Mouse (Mus musculus) forebrain, embryonic 13.5 days (tissue): ENCODE measurements around the gene Nacc2. TPM values are rescaled to one million over a fixed set of nuclear protein-coding genes. Genes with fewer than 3 reads are reported as not detected.

Experiments used
- ATAC-seq: fragments of 200-750 bp; cut with Nextera tagmentation; 2 replicates; pipeline ENCODE4 v1.8.0; 2017
- H3K27ac ChIP-seq: fragments of 300-500 bp; sonication (generic); 2 replicates; pipeline ENCODE4 v1.5.1; 2015; ENCODE audit warnings: inconsistent platforms, mild to moderate bottlenecking, moderate library complexity
- H3K27me3 ChIP-seq: fragments of 300-500 bp; sonication (generic); 2 replicates; pipeline ENCODE4 v1.6.1; 2015; ENCODE audit warnings: mild to moderate bottlenecking, inconsistent platforms
- H3K36me3 ChIP-seq: fragments of 300-500 bp; sonication (generic); 2 replicates; pipeline ENCODE4 v1.6.1; 2015; ENCODE audit warnings: mild to moderate bottlenecking, inconsistent platforms; ENCODE audit not compliant: poor library complexity, severe bottlenecking
- H3K4me1 ChIP-seq: fragments of 300-500 bp; sonication (generic); 2 replicates; pipeline ENCODE4 v1.6.1; 2015; ENCODE audit warnings: inconsistent platforms
- H3K4me2 ChIP-seq: fragments of 300-500 bp; sonication (generic); 2 replicates; pipeline ENCODE4 v1.6.1; 2015; ENCODE audit warnings: inconsistent platforms, mild to moderate bottlenecking, moderate library complexity
- H3K4me3 ChIP-seq: fragments of 300-500 bp; sonication (generic); 2 replicates; pipeline ENCODE4 v1.5.1; 2015; ENCODE audit warnings: mild to moderate bottlenecking, inconsistent platforms
- H3K9ac ChIP-seq: fragments of 300-500 bp; sonication (generic); 2 replicates; pipeline ENCODE4 v1.6.1; 2015; ENCODE audit warnings: mild to moderate bottlenecking, inconsistent platforms
- H3K9me3 ChIP-seq: fragments of 300-500 bp; sonication (generic); replicated peaks from 2 replicates; pipeline ENCODE4 v1.6.1; 2016; ENCODE audit warnings: inconsistent platforms
- WGBS: fragments of 180-500 bp; shearing (Covaris S2); methylation state at CpG from one replicate; pipeline ENCODE4 v1.1.7; 2015; 5-methylcytosine and 5-hydroxymethylcytosine counted together
- polyA plus RNA-seq: library from polyadenylated mRNA; unstranded; fragments of >200 nt; fragmentation: Nextera tagmentation; extraction: Ambion mirVana; gene quantifications from 2 replicates; pipeline ENCODE4 v1.2.1, GENCODE M21; 2015

Gene Nacc2
- polyA plus RNA-seq, 1 experiment from 2014 or later = 9.4 TPM

DNA sequence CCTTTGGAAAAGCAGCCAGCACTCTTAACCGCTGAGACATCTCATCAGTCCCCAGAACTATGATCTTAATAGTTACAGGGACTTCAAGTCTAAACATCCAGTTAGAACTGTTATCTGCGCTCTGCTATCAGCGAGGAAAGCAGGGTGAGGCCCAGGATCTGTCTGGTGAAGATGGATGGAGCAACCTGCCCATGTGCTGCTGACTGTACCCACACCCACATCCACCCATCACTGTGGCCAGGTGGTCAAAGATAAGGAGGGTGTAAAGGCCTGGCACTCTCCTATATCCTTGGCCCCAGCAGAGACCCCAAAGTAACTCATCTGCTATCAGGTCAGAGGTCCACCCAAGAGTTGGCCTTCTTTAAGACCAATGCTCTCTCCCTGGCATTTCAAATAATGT is 109.3 kb downstream of the Nacc2 start:
- WGBS = 96% methylated on average over 3 of the region's 3 CpGs
- no peak overlapping the region for H3K9ac ChIP-seq
- H3K36me3 ChIP-seq = peaks cover 73% of the 10 kb centered on the region
- H3K4me1 ChIP-seq = no peaks in the 10 kb centered on the region; the same call in 1 of the 2 replicates
- no peak overlapping the region for H3K4me2 ChIP-seq
- H3K4me3 ChIP-seq = no peak overlapping the region
- no peak overlapping the region for H3K27ac ChIP-seq
- H3K27me3 ChIP-seq = no peaks in the 10 kb centered on the region
- H3K9me3 ChIP-seq = no peaks in the 10 kb centered on the region
- ATAC-seq = no peak

- Histone ChIP-seq H3K4me1 (no peaks in the 10 kb centered on the region), H3K36me3 (peaks cover 93% of the 10 kb centered on the region), H3K4me3 (no peak overlapping the region), H3K9me3 (no peaks in the 10 kb centered on the region), H3K4me2 (no peak overlapping the region), H3K9ac (no peak overlapping the region), H3K27ac (no peak overlapping the region), H3K27me3 (no peaks in the 10 kb centered on the region)
- ATAC-seq = no peak
- 64% methylated on average over 1 of the region's 1 CpGs for WGBS
Observed at GRCm38 (mm10) chr2:26011420-26011819, 111.6 kb downstream of the Nacc2 start.

Other genes with a start within 250 kb of the Nacc2 start
- 30.7 and 35.1 TPM in 2 replicates for gene Camsap1, start 139.9 kb downstream of the Nacc2 start, polyA plus RNA-seq
- gene Ubac1, start 101.5 kb downstream of the Nacc2 start, polyA plus RNA-seq = 83.8 and 89.3 TPM in 2 replicates
- 0.09 and 0.21 TPM in 2 replicates for gene Lhx3, start 85.1 kb upstream of the Nacc2 start, polyA plus RNA-seq
- 13.5 and 15.7 TPM in 2 replicates for gene Qsox2, start 114.3 kb upstream of the Nacc2 start, polyA plus RNA-seq
- gene Ccdc187, start 171.3 kb upstream of the Nacc2 start, polyA plus RNA-seq = 0.18 and 0.35 TPM in 2 replicates
- 97.7 and 120 TPM in 2 replicates for gene Gpsm1, start 192.3 kb upstream of the Nacc2 start, polyA plus RNA-seq
- gene Dnlz, start 228.9 kb upstream of the Nacc2 start, polyA plus RNA-seq = 31.1 and 32.2 TPM in 2 replicates
- gene Card9, start 237.7 kb upstream of the Nacc2 start, polyA plus RNA-seq = 0.72 and 2.0 TPM in 2 replicates